Mouse (Mus musculus): ENCODE data around the gene Gbp3. TPM values are rescaled to one million over a fixed set of nuclear protein-coding genes. Genes with fewer than 3 reads are reported as not detected.

The Gbp3 gene
- polyA plus RNA-seq, 1 experiment = 33.8 TPM

DNA sequence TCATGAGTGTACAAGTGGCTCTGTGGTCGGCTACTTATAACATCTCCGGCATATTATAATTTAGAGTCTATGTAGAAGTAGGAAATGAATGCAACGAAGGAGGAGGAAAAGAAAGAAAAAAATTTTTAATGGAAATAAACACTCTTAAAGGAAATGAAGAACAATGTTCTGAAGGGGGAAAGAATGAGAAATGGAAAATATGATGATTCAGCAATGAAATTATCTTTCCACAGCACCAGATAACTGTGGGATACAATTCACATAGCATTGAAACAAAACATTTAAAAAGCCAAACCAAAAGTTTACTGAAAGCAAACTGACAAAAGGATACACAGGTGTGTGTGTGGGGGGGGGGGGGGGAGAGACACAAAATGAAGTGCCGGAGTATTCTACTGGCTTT lies 23.2 kb downstream of the Gbp3 start:
- no peak overlapping the region for H3K4me3 ChIP-seq (ENCODE audit: extremely low read depth, insufficient read depth, insufficient read length)
- DNase-seq (ENCODE audit: low read depth in 1 of 2, low spot score in 2 of 2) = no peak
- no peak overlapping the region for H3K27ac ChIP-seq (ENCODE audit: insufficient read depth, low read length)
- no peaks in the 10 kb centered on the region for H3K4me1 ChIP-seq (ENCODE audit: control insufficient read depth, insufficient read depth, insufficient read length)
- whole genome bisulfite sequencing = 84% methylated on average over 4 of the region's 4 CpGs
- H3K27me3 ChIP-seq (ENCODE audit: control insufficient read depth, insufficient read depth, low read length) = no peaks in the 10 kb centered on the region
- TF ChIP-seq POLR2A (IDR thresholded peaks at IDR 0.05; ENCODE audit: low read depth, low read length) (no peak), CTCF (IDR thresholded peaks at IDR 0.05; ENCODE audit: extremely low read depth, insufficient read depth, insufficient read length, insufficient replicate concordance) (no peak)
- no peaks in the 10 kb centered on the region for H3K36me3 ChIP-seq (ENCODE audit: control insufficient read depth, insufficient read depth, low read length)

DNA sequence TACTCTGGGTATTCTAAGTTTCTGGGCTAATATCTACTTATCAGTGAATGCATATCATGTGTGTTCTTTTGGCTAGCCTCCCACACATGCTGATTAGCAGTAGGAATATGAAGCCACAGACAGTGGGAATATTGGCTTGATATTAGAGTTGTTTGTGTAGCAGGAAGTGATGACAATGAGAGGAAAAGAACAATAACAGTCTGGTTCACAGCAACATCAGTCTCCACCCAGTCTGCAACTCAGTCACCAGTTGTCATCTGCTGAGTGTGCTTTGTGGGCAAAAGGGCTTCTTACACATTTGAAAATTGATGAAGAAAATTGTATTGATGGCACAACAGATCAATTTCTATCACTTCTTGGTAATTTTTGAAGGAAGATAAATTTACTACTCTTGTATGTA lies 27.6 kb downstream of the Gbp3 start:
- Histone ChIP-seq H3K4me3 (ENCODE audit: extremely low read depth, insufficient read depth, insufficient read length) (no peak overlapping the region), H3K27ac (ENCODE audit: insufficient read depth, low read length) (no peak overlapping the region)

DNA sequence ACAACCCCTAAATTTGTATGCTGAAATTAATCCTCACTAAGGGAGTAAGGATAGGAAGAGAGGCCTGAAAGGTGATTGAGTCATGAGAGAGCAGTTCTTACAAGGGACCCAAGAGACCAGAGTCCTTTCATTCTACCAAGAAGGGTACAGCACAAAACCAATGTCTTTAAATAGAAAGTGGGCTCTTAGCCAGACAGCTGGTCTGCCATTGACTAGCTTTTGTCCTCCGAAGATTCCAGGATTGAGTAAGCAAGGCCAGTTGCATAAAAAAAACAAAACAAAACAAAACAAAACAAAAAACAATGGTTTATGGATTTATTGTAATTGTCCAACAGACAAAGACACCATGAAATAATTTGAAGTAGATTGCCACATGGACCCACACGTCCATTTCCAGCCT lies 29.1 kb downstream of the Gbp3 start:
- H3K27ac ChIP-seq (ENCODE audit: insufficient read depth, low read length) = no peak overlapping the region
- H3K4me3 ChIP-seq (ENCODE audit: extremely low read depth, insufficient read depth, insufficient read length) = no peak overlapping the region
- H3K4me1 ChIP-seq (ENCODE audit: control insufficient read depth, insufficient read depth, insufficient read length) = peaks cover 10% of the 10 kb centered on the region
- H3K36me3 ChIP-seq (ENCODE audit: control insufficient read depth, insufficient read depth, low read length) = no peaks in the 10 kb centered on the region
- WGBS = 77% methylated on average over 2 of the region's 2 CpGs
- TF ChIP-seq CTCF (IDR thresholded peaks at IDR 0.05; ENCODE audit: extremely low read depth, insufficient read depth, insufficient read length, insufficient replicate concordance) = no peak
- TF ChIP-seq POLR2A (IDR thresholded peaks at IDR 0.05; ENCODE audit: low read depth, low read length) = no peak
- no peak for DNase-seq (ENCODE audit: low read depth in 1 of 2, low spot score in 2 of 2)
- no peaks in the 10 kb centered on the region for H3K27me3 ChIP-seq (ENCODE audit: control insufficient read depth, insufficient read depth, low read length)

More for the DNA sequence above, 27.6 kb downstream of the Gbp3 start:
- no peak for TF ChIP-seq POLR2A (IDR thresholded peaks at IDR 0.05; ENCODE audit: low read depth, low read length)
- TF ChIP-seq CTCF (IDR thresholded peaks at IDR 0.05; ENCODE audit: extremely low read depth, insufficient read depth, insufficient read length, insufficient replicate concordance) = no peak
- H3K4me1 ChIP-seq (ENCODE audit: control insufficient read depth, insufficient read depth, insufficient read length) = peaks cover 10% of the 10 kb centered on the region
- H3K27me3 ChIP-seq (ENCODE audit: control insufficient read depth, insufficient read depth, low read length) = no peaks in the 10 kb centered on the region
- no peaks in the 10 kb centered on the region for H3K36me3 ChIP-seq (ENCODE audit: control insufficient read depth, insufficient read depth, low read length)
- no peak for DNase-seq (ENCODE audit: low read depth in 1 of 2, low spot score in 2 of 2)

- 34% methylated on average over 4 of the region's 4 CpGs for WGBS
- H3K27me3 ChIP-seq (ENCODE audit: control insufficient read depth, insufficient read depth, low read length) = no peaks in the 10 kb centered on the region
- H3K27ac ChIP-seq (ENCODE audit: insufficient read depth, low read length) = peak overlapping the region; percentile 70
- no peaks in the 10 kb centered on the region for H3K36me3 ChIP-seq (ENCODE audit: control insufficient read depth, insufficient read depth, low read length)
- peaks cover 12% of the 10 kb centered on the region for H3K4me1 ChIP-seq (ENCODE audit: control insufficient read depth, insufficient read depth, insufficient read length)
- TF ChIP-seq CTCF (IDR thresholded peaks at IDR 0.05; ENCODE audit: extremely low read depth, insufficient read depth, insufficient read length, insufficient replicate concordance) (no peak), POLR2A (IDR thresholded peaks at IDR 0.05; ENCODE audit: low read depth, low read length) (no peak)
- no peak for DNase-seq (ENCODE audit: low read depth in 1 of 2, low spot score in 2 of 2)
- no peak overlapping the region for H3K4me3 ChIP-seq (ENCODE audit: extremely low read depth, insufficient read depth, insufficient read length)
Measured at GRCm38 (mm10) chr3:142590431-142591067, 30.7 kb downstream of the Gbp3 start.

DNA sequence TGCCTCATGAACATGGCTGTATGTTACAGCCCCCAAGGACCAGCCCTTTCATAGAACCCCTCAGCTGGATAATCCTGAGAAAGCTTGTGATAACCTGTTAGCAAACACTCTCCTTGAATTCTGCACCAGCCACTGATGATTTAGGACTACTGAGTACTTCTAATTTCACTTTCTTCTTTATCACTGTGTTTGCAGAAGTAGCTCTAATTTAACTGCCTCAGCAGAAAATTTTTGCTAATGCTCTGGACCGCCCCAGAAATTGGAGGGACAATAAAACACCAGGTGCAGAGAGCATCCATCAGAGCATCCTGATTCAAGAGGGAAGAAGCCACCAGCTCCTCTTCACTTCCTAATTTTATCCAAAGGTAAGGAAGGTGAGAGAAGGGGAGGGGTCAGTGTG lies 34.7 kb downstream of the Gbp3 start, which contains the start of gene Gbp2b:
Gbp2b (plus strand) TSS at position 301 of the 400 bp plus-strand sequence.
- DNase-seq (ENCODE audit: low read depth in 1 of 2, low spot score in 2 of 2) = no peak
- no peak within 1 kb of the TSS for H3K4me3 ChIP-seq (ENCODE audit: extremely low read depth, insufficient read depth, insufficient read length)
- WGBS = 81% methylated on average over 1 of the region's 1 CpGs
- TF ChIP-seq CTCF (IDR thresholded peaks at IDR 0.05; ENCODE audit: extremely low read depth, insufficient read depth, insufficient read length, insufficient replicate concordance) (no peak), POLR2A (IDR thresholded peaks at IDR 0.05; ENCODE audit: low read depth, low read length) (no peak)
- H3K27me3 ChIP-seq (ENCODE audit: control insufficient read depth, insufficient read depth, low read length) = no peaks in the 10 kb centered on the region; the same call in 1 of the 2 replicates
- H3K4me1 ChIP-seq (ENCODE audit: control insufficient read depth, insufficient read depth, insufficient read length) = peaks cover 18% of the 10 kb centered on the region
- H3K36me3 ChIP-seq (ENCODE audit: control insufficient read depth, insufficient read depth, low read length) = no peaks in the 10 kb centered on the region
- no peak within 1 kb of the TSS for H3K27ac ChIP-seq (ENCODE audit: insufficient read depth, low read length)

GRCm38 (mm10) chr3:142597923-142598322 lies 38.1 kb downstream of the Gbp3 start:
- no peak for DNase-seq (ENCODE audit: low read depth in 1 of 2, low spot score in 2 of 2)
- WGBS = 66% methylated on average over 3 of the region's 3 CpGs
- Histone ChIP-seq H3K36me3 (ENCODE audit: control insufficient read depth, insufficient read depth, low read length) (no peaks in the 10 kb centered on the region), H3K4me3 (ENCODE audit: extremely low read depth, insufficient read depth, insufficient read length) (no peak overlapping the region), H3K27ac (ENCODE audit: insufficient read depth, low read length) (no peak overlapping the region), H3K4me1 (ENCODE audit: control insufficient read depth, insufficient read depth, insufficient read length) (peaks cover 7% of the 10 kb centered on the region), H3K27me3 (ENCODE audit: control insufficient read depth, insufficient read depth, low read length) (no peaks in the 10 kb centered on the region; the same call in 1 of the 2 replicates)
- TF ChIP-seq POLR2A (IDR thresholded peaks at IDR 0.05; ENCODE audit: low read depth, low read length) = no peak
- TF ChIP-seq CTCF (IDR thresholded peaks at IDR 0.05; ENCODE audit: extremely low read depth, insufficient read depth, insufficient read length, insufficient replicate concordance) = no peak

GRCm38 (mm10) chr3:142601675-142602074 lies 41.8 kb downstream of the Gbp3 start:
- no peak overlapping the region for H3K4me3 ChIP-seq (ENCODE audit: extremely low read depth, insufficient read depth, insufficient read length)
- no peak for TF ChIP-seq CTCF (IDR thresholded peaks at IDR 0.05; ENCODE audit: extremely low read depth, insufficient read depth, insufficient read length, insufficient replicate concordance)
- no peak for TF ChIP-seq POLR2A (IDR thresholded peaks at IDR 0.05; ENCODE audit: low read depth, low read length)
- no peak overlapping the region for H3K27ac ChIP-seq (ENCODE audit: insufficient read depth, low read length)
- H3K27me3 ChIP-seq (ENCODE audit: control insufficient read depth, insufficient read depth, low read length) = no peaks in the 10 kb centered on the region
- H3K36me3 ChIP-seq (ENCODE audit: control insufficient read depth, insufficient read depth, low read length) = no peaks in the 10 kb centered on the region
- peaks cover 4% of the 10 kb centered on the region; the same call in 1 of the 2 replicates for H3K4me1 ChIP-seq (ENCODE audit: control insufficient read depth, insufficient read depth, insufficient read length)
- DNase-seq (ENCODE audit: low read depth in 1 of 2, low spot score in 2 of 2) = no peak
